Mouse (Mus musculus) testis, adult 2 months (tissue): Measurements from ENCODE around the gene Cd3d.

ENCODE experiments used
- CTCF ChIP-seq: fragments of 200-500 bp; IDR thresholded peaks from 2 replicates; pipeline ENCODE4 v1.5.1; 2012; ENCODE audit warnings: low read depth, mild to moderate bottlenecking, inconsistent platforms, low read length, moderate library complexity; ENCODE audit not compliant: control insufficient read depth, insufficient read depth, insufficient replicate concordance
- POLR2A ChIP-seq: fragments of 200-500 bp; IDR thresholded peaks from 2 replicates; pipeline ENCODE4 v1.6.1; 2012; ENCODE audit warnings: low read depth, mild to moderate bottlenecking, inconsistent platforms, low read length, moderate library complexity; ENCODE audit not compliant: control insufficient read depth

DNA sequence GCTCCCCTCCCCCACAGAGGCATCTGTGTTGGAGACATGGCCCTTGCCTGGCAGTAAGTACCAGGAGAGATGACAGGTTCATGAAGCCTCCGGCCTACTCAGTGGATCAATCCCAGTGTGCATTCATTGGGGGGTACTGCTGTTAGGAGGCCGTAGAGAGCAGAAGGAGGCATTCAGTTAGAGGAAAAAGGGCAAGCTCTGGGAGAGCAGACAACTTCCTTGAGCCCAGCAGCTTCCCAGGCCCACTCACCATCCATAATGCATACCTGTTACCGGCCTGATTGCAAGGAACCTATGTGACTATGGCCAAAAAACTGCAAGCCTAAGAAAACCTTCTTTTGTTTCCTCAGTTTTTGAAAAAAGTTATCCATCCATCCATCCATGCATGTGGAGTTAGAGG, 52.9 kb downstream of the Cd3d start:
- no peak for TF ChIP-seq CTCF
- TF ChIP-seq POLR2A, result no peak
